Mouse (Mus musculus) common myeloid progenitor, adult 5-6 weeks (primary cell): ENCODE data around the gene Slc5a7. TPM values are rescaled to one million over a fixed set of nuclear protein-coding genes. Genes with fewer than 3 reads are reported as not detected.

Experiments
- ATAC-seq: replicated peaks from 2 replicates; pipeline ENCODE4 v1.8.0; 2016; ENCODE audit warnings: low read depth, mild to moderate bottlenecking, moderate TSS enrichment, inconsistent platforms; ENCODE audit not compliant: poor library complexity, severe bottlenecking
- total RNA-seq: library from RNA; stranded (forward); fragments of 200-1000, 187-1606 nt; gene quantifications from 2 replicates; pipeline ENCODE4 v1.2.3, GENCODE M21; 2017

Slc5a7 gene
- total RNA-seq = not detected in 2 replicates

GRCm38 (mm10) chr17:54298934-54299333, at the start of gene Slc5a7:
Gene Slc5a7 (minus strand): TSS chr17:54299034.
- ATAC-seq = no peak

- ATAC-seq = peak; percentile 42; the same call in 1 of the 2 replicates
Measured at GRCm38 (mm10) chr17:54347672-54348071, 48.8 kb upstream of the Slc5a7 start.

- ATAC-seq = peak; percentile 60; the same call in 1 of the 2 replicates
Measured at GRCm38 (mm10) chr17:54343395-54343794, 44.6 kb upstream of the Slc5a7 start.

GRCm38 (mm10) chr17:54298232-54298924, 456 bp downstream of the Slc5a7 start:
- ATAC-seq = 0 out of 2 replicates have a peak, but pooled peaks have one; percentile 2

GRCm38 (mm10) chr17:54250783-54251182, 48.1 kb downstream of the Slc5a7 start:
- no peak for ATAC-seq

- ATAC-seq = no peak
Measured at GRCm38 (mm10) chr17:54243650-54244300, 55.1 kb downstream of the Slc5a7 start.

- no peak for ATAC-seq
Measured at GRCm38 (mm10) chr17:54239435-54239834, 59.4 kb downstream of the Slc5a7 start.
